Mouse (Mus musculus): ENCODE data around the gene Tmem117. TPM values are rescaled to one million over a fixed set of nuclear protein-coding genes. Genes with fewer than 3 reads are reported as not detected.
A peak's percentile ranks its signal among the peaks of the same experiment; 100 is the strongest.

Gene Tmem117
- polyA plus RNA-seq, 1 experiment from 2014 or later = 8.6 TPM

DNA sequence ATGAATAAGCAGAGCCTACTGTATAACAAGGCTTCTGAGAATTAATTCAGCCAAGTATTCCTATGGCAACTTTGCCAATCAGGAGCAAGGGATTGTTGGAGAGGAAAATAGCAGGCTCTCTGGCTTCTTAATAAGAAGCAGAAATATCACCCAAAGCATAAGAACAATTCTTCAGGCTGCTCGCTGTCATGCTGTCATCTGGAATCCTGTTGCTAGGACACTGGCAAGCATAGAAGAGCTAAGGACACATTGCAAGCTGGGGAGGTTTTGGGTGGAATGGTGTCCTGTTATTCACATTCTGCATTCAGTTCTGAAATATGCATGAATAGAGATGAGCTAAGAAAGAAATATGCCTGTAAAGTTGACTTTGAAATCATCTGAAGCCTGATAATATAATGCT lies 439.8 kb downstream of the Tmem117 start:
- H3K4me3 ChIP-seq = no peak overlapping the region
- H3K4me1 ChIP-seq (replicated peaks) = peaks cover 14% of the 10 kb centered on the region
- whole genome bisulfite sequencing = 84% methylated on average over 1 of the region's 1 CpGs
- H3K27ac ChIP-seq (replicated peaks) = no peak overlapping the region
- no peaks in the 10 kb centered on the region for H3K27me3 ChIP-seq
- H3K9ac ChIP-seq = no peak overlapping the region
- H3K9me3 ChIP-seq = no peaks in the 10 kb centered on the region
- no peak for ATAC-seq (ENCODE audit: low read depth)
- H3K36me3 ChIP-seq = no peaks in the 10 kb centered on the region
- H3K4me2 ChIP-seq = no peak overlapping the region

DNA sequence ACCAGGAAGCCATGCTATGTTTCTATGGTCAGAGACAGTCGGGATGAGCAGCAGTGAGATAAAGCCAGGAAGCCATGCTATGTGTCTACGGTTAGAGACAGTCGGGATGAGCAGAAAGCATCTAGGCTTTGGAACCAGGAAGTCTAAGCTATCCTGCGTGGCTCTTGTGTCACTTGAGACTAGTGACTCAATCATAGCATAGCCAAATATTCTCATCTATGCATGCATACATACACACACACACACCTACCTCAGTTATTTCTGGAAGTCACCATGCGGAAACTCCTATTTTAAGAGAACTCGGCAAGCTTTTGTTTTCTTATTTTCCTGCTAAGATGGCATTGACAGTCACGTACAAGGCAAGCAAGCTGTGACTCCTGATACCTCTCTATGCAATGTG lies 441.8 kb downstream of the Tmem117 start:
- Histone ChIP-seq H3K9ac (no peak overlapping the region), H3K9me3 (no peaks in the 10 kb centered on the region), H3K4me2 (no peak overlapping the region), H3K4me1 (replicated peaks) (peaks cover 11% of the 10 kb centered on the region), H3K27ac (replicated peaks) (no peak overlapping the region), H3K27me3 (no peaks in the 10 kb centered on the region), H3K4me3 (no peak overlapping the region), H3K36me3 (no peaks in the 10 kb centered on the region)
- no peak for ATAC-seq (ENCODE audit: low read depth)
- WGBS = 91% methylated on average over 7 of the region's 7 CpGs

DNA sequence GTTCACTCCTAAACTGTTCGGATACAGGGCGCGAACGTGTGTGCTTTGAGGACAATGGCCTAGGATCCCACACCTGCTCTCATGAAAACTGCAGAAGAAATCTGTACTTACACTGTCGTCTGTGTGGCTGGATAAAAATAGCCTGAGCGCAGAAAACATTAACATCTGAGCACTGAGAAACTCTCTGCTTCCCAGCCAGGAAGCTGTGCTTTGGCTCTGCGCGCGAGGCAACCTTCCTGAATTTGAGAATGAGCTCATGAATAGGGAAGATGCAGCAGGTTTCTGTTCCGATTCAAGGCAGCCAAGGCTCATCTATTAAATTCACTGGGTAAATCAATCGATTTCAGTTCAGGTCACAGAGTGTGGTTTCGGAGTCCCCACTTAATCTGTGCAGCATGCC lies 446.3 kb downstream of the Tmem117 start:
- Histone ChIP-seq H3K4me3 (no peak overlapping the region), H3K9me3 (no peaks in the 10 kb centered on the region), H3K27ac (replicated peaks) (no peak overlapping the region), H3K27me3 (no peaks in the 10 kb centered on the region), H3K4me1 (replicated peaks) (no peaks in the 10 kb centered on the region), H3K36me3 (no peaks in the 10 kb centered on the region), H3K9ac (no peak overlapping the region), H3K4me2 (no peak overlapping the region)
- ATAC-seq (ENCODE audit: low read depth) = no peak
- 70% methylated on average over 12 of the region's 12 CpGs for WGBS

DNA sequence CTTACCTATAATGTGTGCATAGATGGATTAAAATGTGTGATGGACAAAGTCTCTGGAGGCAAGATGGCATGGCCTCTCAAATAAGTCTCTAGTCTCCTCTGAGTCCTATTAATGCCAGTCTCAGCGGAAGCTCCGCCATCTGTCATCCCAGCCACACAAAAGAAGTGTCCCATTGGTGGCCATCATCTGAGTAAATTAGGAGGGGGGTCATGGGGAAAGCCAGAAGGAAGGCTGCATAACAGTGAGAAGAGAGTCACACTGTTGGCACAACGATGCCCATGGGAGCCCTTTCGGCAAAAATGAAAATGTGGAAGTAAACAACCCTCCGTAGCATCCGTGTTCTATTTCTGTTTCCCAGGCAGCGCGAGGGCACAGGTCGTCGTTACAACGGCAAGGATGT lies 452.6 kb downstream of the Tmem117 start:
- H3K27me3 ChIP-seq = no peaks in the 10 kb centered on the region
- no peaks in the 10 kb centered on the region for H3K9me3 ChIP-seq
- peaks cover 25% of the 10 kb centered on the region for H3K4me1 ChIP-seq (replicated peaks)
- H3K36me3 ChIP-seq = no peaks in the 10 kb centered on the region
- peak; percentile 89 for ATAC-seq (ENCODE audit: low read depth)
- no peak overlapping the region for H3K9ac ChIP-seq
- WGBS = 28% methylated on average over 11 of the region's 11 CpGs
- H3K4me2 ChIP-seq = peak overlapping the region; percentile 30
- peak overlapping the region; percentile 73 for H3K27ac ChIP-seq (replicated peaks)
- no peak overlapping the region for H3K4me3 ChIP-seq

DNA sequence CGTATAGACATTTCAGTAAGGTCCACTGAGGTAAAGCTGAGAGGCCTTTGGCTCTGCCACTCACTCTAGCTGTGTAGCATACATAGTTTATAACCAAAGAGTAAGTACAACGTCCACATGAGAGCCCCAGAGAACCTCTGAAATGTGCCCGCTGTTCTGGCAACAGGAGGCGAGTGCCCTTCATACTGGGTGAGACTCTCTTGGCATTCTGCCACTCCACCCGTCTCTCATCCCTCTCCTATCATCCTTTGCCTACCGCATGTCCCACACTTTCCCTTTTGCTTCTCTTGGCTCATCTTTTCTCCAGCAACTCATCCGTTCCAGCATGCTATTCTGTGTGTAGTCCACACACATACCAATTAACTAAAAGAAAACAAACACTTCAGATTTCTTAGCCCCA lies 456.9 kb downstream of the Tmem117 start:
- Histone ChIP-seq H3K9me3 (no peaks in the 10 kb centered on the region), H3K4me1 (replicated peaks) (peaks cover 20% of the 10 kb centered on the region), H3K4me2 (no peak overlapping the region)

DNA sequence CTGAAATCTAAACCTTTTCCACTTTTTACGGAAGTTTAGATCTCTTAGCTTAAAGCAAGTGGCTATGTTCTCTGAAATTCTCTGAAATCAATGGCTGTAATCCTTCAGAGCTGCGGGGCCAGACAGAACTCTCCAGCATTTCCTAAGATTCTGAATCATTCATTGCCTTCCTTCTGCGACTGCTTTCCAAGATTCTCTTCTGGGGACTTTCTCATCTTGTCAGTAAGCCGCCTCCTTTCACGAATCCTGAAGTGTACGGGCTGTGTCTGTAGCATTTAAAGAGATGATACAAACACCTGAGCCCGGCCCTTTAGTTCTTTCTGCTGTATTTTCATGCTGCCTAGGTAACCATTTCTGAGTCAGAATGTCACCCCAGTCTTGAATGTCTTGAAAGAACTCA lies 471.1 kb downstream of the Tmem117 start:
- 86% methylated on average over 7 of the region's 7 CpGs for WGBS
- H3K4me3 ChIP-seq = no peak overlapping the region
- H3K27ac ChIP-seq (replicated peaks) = no peak overlapping the region
- H3K9me3 ChIP-seq = no peaks in the 10 kb centered on the region
- H3K36me3 ChIP-seq = no peaks in the 10 kb centered on the region
- H3K27me3 ChIP-seq = no peaks in the 10 kb centered on the region
- no peak for ATAC-seq (ENCODE audit: low read depth)
- no peak overlapping the region for H3K9ac ChIP-seq
- no peak overlapping the region for H3K4me2 ChIP-seq
- H3K4me1 ChIP-seq (replicated peaks) = peaks cover 33% of the 10 kb centered on the region

More for the DNA sequence above, 456.9 kb downstream of the Tmem117 start:
- H3K36me3 ChIP-seq = no peaks in the 10 kb centered on the region
- no peaks in the 10 kb centered on the region for H3K27me3 ChIP-seq
- WGBS = 82% methylated on average over 7 of the region's 7 CpGs
- no peak overlapping the region for H3K9ac ChIP-seq
- no peak overlapping the region for H3K27ac ChIP-seq (replicated peaks)
- ATAC-seq (ENCODE audit: low read depth) = no peak
- H3K4me3 ChIP-seq = no peak overlapping the region

DNA sequence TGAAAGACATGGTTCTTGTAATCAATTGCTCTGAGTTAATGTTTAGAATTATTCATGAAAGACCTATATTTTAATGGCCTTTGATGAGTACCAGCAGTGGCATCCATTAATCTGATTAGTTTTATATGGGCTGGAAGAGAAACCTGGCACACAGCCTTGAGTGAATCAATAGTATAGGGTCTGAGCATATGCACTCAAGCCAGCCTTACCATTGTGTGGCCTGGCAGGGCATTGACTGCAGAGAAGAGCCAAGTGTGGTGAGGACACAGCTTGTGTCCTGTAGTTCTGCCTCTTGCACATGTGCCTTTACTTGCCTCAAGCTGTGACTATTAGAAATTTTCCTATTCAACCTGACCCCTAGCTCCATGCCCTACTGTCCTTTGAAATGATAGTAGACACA lies 472.5 kb downstream of the Tmem117 start:
- Histone ChIP-seq H3K4me1 (replicated peaks) (peaks cover 24% of the 10 kb centered on the region; the same call in 1 of the 2 replicates), H3K36me3 (no peaks in the 10 kb centered on the region), H3K4me3 (no peak overlapping the region), H3K27me3 (no peaks in the 10 kb centered on the region), H3K4me2 (no peak overlapping the region), H3K9me3 (no peaks in the 10 kb centered on the region), H3K9ac (no peak overlapping the region), H3K27ac (replicated peaks) (no peak overlapping the region)
- peak; percentile 61; the same call in 1 of the 2 replicates for ATAC-seq (ENCODE audit: low read depth)

DNA sequence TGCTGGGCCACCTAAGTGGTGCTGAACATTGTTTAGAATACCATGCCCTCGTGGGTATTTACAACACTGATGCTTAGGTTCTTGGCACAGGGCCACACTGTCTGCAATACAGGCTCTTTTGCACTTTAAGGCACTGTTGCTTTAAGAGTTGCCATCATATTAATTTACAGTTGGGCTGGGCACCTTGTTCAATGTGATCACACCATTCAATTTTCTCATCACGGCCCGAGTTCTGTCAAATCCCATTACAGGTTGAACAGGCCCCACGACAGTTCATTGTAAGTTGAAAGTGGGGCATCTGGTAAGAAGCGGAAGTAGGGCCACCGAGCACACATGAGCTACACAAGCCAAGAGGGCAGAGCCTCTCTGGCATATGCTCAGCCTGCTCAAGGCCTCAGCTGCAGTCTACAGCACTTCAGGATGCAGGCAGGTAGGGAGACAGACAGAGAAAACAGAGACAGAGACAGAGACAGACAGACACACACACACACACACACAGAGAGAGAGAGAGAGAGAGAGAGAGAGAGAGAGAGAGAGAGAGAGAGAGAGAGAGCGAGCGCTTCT lies 478.3 kb downstream of the Tmem117 start:
- Histone ChIP-seq H3K27ac (replicated peaks) (0 out of 2 replicates have a peak overlapping the region, but pooled peaks have one; percentile 13), H3K9ac (no peak overlapping the region)
- WGBS = 58% methylated on average over 8 of the region's 8 CpGs

DNA sequence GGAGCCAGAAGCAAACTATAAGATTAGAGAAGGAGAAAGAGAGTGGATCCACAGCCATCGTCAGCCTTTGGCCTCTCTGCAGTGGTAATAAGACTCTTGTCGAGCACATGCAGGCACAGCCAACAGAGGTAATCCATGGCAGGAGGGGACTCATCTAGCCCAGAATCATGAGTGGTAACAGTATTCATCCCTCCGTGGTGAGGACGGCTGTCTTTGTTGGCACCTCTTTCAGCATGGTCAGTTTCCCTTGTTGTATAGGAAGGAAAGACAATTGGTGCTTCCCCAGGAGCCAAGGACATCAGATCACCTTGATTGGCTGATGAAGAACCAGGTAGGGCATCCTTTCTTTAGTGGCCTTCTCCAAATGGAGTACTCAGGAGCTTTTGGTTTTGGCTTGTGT lies 479.6 kb downstream of the Tmem117 start:
- ATAC-seq (ENCODE audit: low read depth) = no peak
- Histone ChIP-seq H3K4me1 (replicated peaks) (peaks cover 5% of the 10 kb centered on the region; the same call in 1 of the 2 replicates), H3K27me3 (no peaks in the 10 kb centered on the region), H3K27ac (replicated peaks) (no peak overlapping the region), H3K4me2 (no peak overlapping the region), H3K36me3 (no peaks in the 10 kb centered on the region), H3K4me3 (no peak overlapping the region), H3K9me3 (no peaks in the 10 kb centered on the region), H3K9ac (no peak overlapping the region)
- 82% methylated on average over 4 of the region's 4 CpGs for WGBS

More for the DNA sequence above, 478.3 kb downstream of the Tmem117 start:
- Histone ChIP-seq H3K36me3 (no peaks in the 10 kb centered on the region), H3K4me1 (replicated peaks) (peaks cover 5% of the 10 kb centered on the region; the same call in 1 of the 2 replicates), H3K27me3 (no peaks in the 10 kb centered on the region), H3K4me3 (no peak overlapping the region), H3K9me3 (no peaks in the 10 kb centered on the region), H3K4me2 (no peak overlapping the region)
- no peak for ATAC-seq (ENCODE audit: low read depth)

DNA sequence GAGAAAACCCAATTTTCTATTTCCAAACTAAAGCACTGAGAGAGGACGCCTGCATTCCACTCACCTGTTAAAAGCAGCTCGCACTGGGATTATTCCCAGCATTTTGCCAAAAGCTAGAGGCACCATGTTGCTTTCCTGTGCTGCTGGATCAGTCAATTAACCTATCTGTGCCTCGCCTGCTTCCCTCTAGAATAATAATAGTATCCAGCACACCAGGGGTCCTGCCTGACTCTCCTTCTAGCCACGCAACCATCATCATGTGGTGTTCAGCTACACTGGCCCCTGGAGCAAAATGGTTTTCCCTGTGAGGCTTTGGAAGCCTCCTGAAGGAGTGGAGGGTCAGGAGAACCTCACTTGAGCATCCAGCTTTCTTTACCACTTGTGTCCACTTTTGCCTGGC lies 502.4 kb downstream of the Tmem117 start:
- H3K4me3 ChIP-seq = no peak overlapping the region
- no peak for ATAC-seq (ENCODE audit: low read depth)
- H3K36me3 ChIP-seq = no peaks in the 10 kb centered on the region
- no peak overlapping the region for H3K27ac ChIP-seq (replicated peaks)
- no peaks in the 10 kb centered on the region for H3K9me3 ChIP-seq
- no peak overlapping the region for H3K4me2 ChIP-seq
- H3K9ac ChIP-seq = no peak overlapping the region
- 71% methylated on average over 4 of the region's 4 CpGs for WGBS
- no peaks in the 10 kb centered on the region for H3K27me3 ChIP-seq
- 0 out of 2 replicates have a peak, but pooled peaks cover 5% of the 10 kb centered on the region for H3K4me1 ChIP-seq (replicated peaks)

DNA sequence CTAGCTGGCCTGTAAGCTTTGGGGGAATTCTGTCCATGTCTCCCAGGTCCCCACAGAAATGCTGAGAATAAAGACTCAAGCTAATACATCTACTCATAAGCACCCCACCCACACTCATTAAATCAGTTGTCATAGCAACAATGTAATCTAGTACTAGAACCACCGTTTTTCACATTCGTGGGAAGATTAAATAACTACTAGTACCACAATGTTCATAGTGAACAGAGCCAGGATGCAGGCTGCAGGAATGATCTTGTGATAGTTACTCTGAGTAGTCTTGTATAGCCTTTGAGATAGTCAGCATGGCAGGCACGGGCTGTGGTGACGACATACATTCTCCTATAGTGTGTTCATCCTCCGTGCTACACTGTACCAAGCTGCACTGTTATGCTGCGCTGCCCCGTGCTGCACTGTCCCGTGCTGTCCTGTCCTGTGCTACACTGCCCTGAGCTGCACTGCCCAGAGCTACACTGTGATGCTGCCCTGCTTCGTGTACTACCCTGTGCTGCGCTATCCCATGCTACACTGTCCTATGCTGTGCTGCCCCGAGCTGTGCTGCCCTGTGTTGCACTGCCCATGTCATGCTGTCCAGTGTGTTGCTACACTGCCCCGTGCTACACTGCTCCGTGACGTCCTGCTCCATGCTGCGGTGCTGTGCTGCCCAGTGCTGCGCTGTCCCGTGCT lies 507.0 kb downstream of the Tmem117 start:
- peak; percentile 59 for ATAC-seq (ENCODE audit: low read depth)

DNA sequence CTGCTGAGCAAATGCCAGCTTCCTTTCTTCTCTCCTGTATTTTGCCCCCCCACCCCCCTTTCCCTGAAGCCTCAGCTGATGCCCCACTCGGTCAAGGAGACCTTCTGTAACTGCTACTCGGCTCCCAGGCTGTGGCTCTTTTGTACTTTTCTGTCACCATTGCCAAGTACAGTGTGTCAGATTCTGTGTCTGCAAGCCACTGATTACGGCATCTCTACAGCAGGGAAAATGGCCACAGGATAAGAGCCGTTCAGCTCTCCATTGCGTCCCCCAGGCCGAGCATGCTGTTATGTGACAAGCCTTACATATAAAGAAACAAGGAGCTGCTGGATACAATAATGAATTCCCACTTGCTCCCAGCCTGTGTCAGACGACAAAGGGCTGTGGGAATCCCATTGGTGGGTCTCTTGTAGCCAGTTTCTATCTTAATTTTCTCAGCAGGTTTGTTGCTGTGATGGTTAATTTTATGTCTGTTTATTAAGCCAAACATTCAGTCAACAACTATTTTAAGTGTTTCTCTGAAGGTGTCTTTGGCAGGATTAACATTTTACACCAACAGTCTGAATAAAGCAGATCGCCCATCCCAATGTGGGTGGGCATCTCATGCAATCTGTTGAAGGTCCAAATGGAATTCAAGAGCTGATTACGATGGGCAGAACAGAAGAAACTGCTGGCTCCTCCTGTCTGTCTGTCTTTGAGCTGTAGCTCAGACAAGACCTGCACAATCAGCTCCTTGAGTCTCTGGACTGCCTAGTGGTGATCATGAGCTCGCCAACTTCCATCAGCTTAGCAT lies 508.2 kb downstream of the Tmem117 start:
- Histone ChIP-seq H3K9me3 (no peaks in the 10 kb centered on the region), H3K4me2 (no peak overlapping the region), H3K36me3 (no peaks in the 10 kb centered on the region), H3K9ac (no peak overlapping the region), H3K4me3 (no peak overlapping the region), H3K27me3 (no peaks in the 10 kb centered on the region), H3K27ac (replicated peaks) (no peak overlapping the region), H3K4me1 (replicated peaks) (0 out of 2 replicates have a peak, but pooled peaks cover 5% of the 10 kb centered on the region)
- 63% methylated on average over 10 of the region's 10 CpGs for WGBS
- ATAC-seq (ENCODE audit: low read depth) = no peak

More for the DNA sequence above, 507.0 kb downstream of the Tmem117 start:
- Histone ChIP-seq H3K9me3 (no peaks in the 10 kb centered on the region), H3K4me2 (no peak overlapping the region), H3K27me3 (no peaks in the 10 kb centered on the region), H3K36me3 (no peaks in the 10 kb centered on the region), H3K27ac (replicated peaks) (no peak overlapping the region), H3K9ac (no peak overlapping the region), H3K4me1 (replicated peaks) (0 out of 2 replicates have a peak, but pooled peaks cover 5% of the 10 kb centered on the region), H3K4me3 (no peak overlapping the region)
- 90% methylated on average over 17 of the region's 17 CpGs for WGBS

All from neural tube, embryonic 13.5 days (tissue).